Mouse (Mus musculus): ENCODE results near the gene Car3.

Car3 gene

GRCm38 (mm10) chr3:14915355-14915754 lies 52.0 kb downstream of the Car3 start:
- no peak for DNase-seq

- DNase-seq: no peak
Observed at GRCm38 (mm10) chr3:14917261-14917660, 53.9 kb downstream of the Car3 start.

Measured in thymus, postnatal 14 days (tissue).